Comparison of ENCODE assay signal across 8 mouse cellular contexts in the genomic region with DNA sequence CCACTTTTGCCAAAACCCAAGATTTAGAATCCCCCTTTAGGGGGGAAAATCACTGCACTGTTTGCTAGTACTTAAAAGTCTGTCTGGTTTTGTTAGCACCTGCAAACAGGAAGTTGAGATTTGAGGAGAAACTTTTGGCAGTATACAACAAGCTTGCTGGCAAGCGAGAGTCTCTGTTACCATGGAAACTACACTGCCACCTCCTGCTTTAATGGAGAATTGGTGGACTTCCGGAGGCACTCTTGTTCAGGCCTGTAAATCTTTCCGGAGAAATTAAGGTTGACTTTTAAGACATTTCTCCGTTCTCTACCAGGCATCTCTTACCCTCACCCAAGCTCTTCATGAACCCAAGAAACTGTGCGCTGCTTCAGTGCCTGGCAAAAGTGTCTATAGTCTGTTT.
DNase-seq lines count a peak whose midpoint lies in the region; ATAC-seq and TF ChIP-seq lines count a peak whose summit lies in the region.

No protein-coding gene starts in this region.

- H3K4me3 ChIP-seq in embryonic facial prominence, embryonic 11.5 days (ENCODE audit: low read depth, low read length), result no peak overlapping the region
- H3K4me3 ChIP-seq in intestine, embryonic 16.5 days (ENCODE audit: low read length), result no peak overlapping the region
- H3K4me3 ChIP-seq in midbrain, postnatal 0 days (ENCODE audit: low read depth, low read length), result no peak overlapping the region

- H3K9me3 ChIP-seq in embryonic facial prominence, embryonic 11.5 days (replicated peaks; ENCODE audit: control insufficient read depth, low read length), result no peaks in the 10 kb centered on the region
- no peaks in the 10 kb centered on the region for H3K9me3 ChIP-seq in intestine, embryonic 16.5 days (ENCODE audit: control insufficient read depth, low read length)
- no peaks in the 10 kb centered on the region for H3K9me3 ChIP-seq in midbrain, postnatal 0 days (ENCODE audit: low read length)

- no peaks in the 10 kb centered on the region for H3K36me3 ChIP-seq in embryonic facial prominence, embryonic 11.5 days (replicated peaks; ENCODE audit: control insufficient read depth, insufficient read depth, low read depth, low read length)
- H3K36me3 ChIP-seq in intestine, embryonic 16.5 days (ENCODE audit: control insufficient read depth, insufficient read depth, low read length), result no peaks in the 10 kb centered on the region
- H3K36me3 ChIP-seq in midbrain, postnatal 0 days (ENCODE audit: insufficient read depth, low read length), result no peaks in the 10 kb centered on the region

- TF ChIP-seq CTCF in midbrain, postnatal 0 days (IDR thresholded peaks at IDR 0.05), result peak; percentile 28; the same call in 1 of the 2 replicates

- DNase-seq in kidney, adult 9 months, result peak; percentile 64
- DNase-seq in kidney, adult 18-20 months, result no peak
- peak; percentile 49 for DNase-seq in embryonic facial prominence, embryonic 11.5 days (ENCODE audit: low spot score)
- peak; percentile 79 for DNase-seq in midbrain, postnatal 0 days (ENCODE audit: low spot score)
- DNase-seq in urinary bladder, postnatal 36 days (ENCODE audit: low spot score in 2 of 2), result no peak
- DNase-seq in testis, postnatal 10 days (ENCODE audit: low spot score), result no peak

- peak overlapping the region; percentile 7; the same call in 1 of the 2 replicates for H3K27ac ChIP-seq in embryonic facial prominence, embryonic 11.5 days (replicated peaks; ENCODE audit: low read depth, low read length)
- peak overlapping the region; percentile 84 for H3K27ac ChIP-seq in intestine, embryonic 16.5 days (ENCODE audit: low read length)
- H3K27ac ChIP-seq in midbrain, postnatal 0 days (ENCODE audit: low read depth, low read length), result no peak overlapping the region

- H3K9ac ChIP-seq in embryonic facial prominence, embryonic 11.5 days (replicated peaks; ENCODE audit: low read length), result no peak overlapping the region
- H3K9ac ChIP-seq in intestine, embryonic 16.5 days (ENCODE audit: low read depth, low read length), result no peak overlapping the region
- no peak overlapping the region for H3K9ac ChIP-seq in midbrain, postnatal 0 days (replicated peaks; ENCODE audit: low read length, poor library complexity, severe bottlenecking)

- no peaks in the 10 kb centered on the region for H3K27me3 ChIP-seq in embryonic facial prominence, embryonic 11.5 days (ENCODE audit: control insufficient read depth, insufficient read depth, low read length)
- H3K27me3 ChIP-seq in intestine, embryonic 16.5 days (replicated peaks; ENCODE audit: control insufficient read depth, insufficient read depth, low read length), result no peaks in the 10 kb centered on the region
- no peaks in the 10 kb centered on the region for H3K27me3 ChIP-seq in midbrain, postnatal 0 days (ENCODE audit: insufficient read depth, low read length)

- 14% methylated on average over 5 of the region's 5 CpGs for WGBS in embryonic facial prominence, embryonic 11.5 days
- 16% methylated on average over 5 of the region's 5 CpGs for WGBS in intestine, embryonic 16.5 days
- WGBS in midbrain, postnatal 0 days, result 16% methylated on average over 5 of the region's 5 CpGs

- H3K4me1 ChIP-seq in embryonic facial prominence, embryonic 11.5 days (ENCODE audit: control insufficient read depth, insufficient read depth, low read length), result peaks cover 15% of the 10 kb centered on the region
- H3K4me1 ChIP-seq in intestine, embryonic 16.5 days (ENCODE audit: control insufficient read depth, insufficient read depth, low read length), result peaks cover 44% of the 10 kb centered on the region
- H3K4me1 ChIP-seq in midbrain, postnatal 0 days (ENCODE audit: insufficient read depth, low read length), result peaks cover 22% of the 10 kb centered on the region

- no peak for ATAC-seq in embryonic facial prominence, embryonic 11.5 days (replicated peaks; ENCODE audit: insufficient number of reproducible peaks, low FRiP score, low TSS enrichment, low read depth)
- no peak for ATAC-seq in intestine, embryonic 16.5 days
- ATAC-seq in midbrain, postnatal 0 days (ENCODE audit: low FRiP score), result no peak
- no peak for ATAC-seq in megakaryocyte-erythroid progenitor cell, adult 5-6 weeks (replicated peaks; ENCODE audit: low FRiP score, low TSS enrichment, poor library complexity, severe bottlenecking)

- no peak overlapping the region for H3K4me2 ChIP-seq in embryonic facial prominence, embryonic 11.5 days (ENCODE audit: low read depth, low read length)
- H3K4me2 ChIP-seq in intestine, embryonic 16.5 days (ENCODE audit: low read depth, low read length), result peak overlapping the region; percentile 37
- H3K4me2 ChIP-seq in midbrain, postnatal 0 days (ENCODE audit: low read depth, low read length, poor library complexity, severe bottlenecking), result no peak overlapping the region

Comparison
In these comparisons a context has a peak if more than half of its experiments do, and no peak if none do; other contexts are left out.
1. DNase-seq: peak in kidney, adult 9 months (single experiment), embryonic facial prominence, embryonic 11.5 days (single experiment) and midbrain, postnatal 0 days (single experiment); none in kidney, adult 18-20 months (single experiment), urinary bladder, postnatal 36 days (0 of 2) and testis, postnatal 10 days (single experiment).